Mouse (Mus musculus): ENCODE measurements around the gene Ctu2. TPM values are rescaled to one million over a fixed set of nuclear protein-coding genes. Genes with fewer than 3 reads are reported as not detected.

The Ctu2 gene
- polyA plus RNA-seq, 1 experiment, result 40.5 TPM

DNA sequence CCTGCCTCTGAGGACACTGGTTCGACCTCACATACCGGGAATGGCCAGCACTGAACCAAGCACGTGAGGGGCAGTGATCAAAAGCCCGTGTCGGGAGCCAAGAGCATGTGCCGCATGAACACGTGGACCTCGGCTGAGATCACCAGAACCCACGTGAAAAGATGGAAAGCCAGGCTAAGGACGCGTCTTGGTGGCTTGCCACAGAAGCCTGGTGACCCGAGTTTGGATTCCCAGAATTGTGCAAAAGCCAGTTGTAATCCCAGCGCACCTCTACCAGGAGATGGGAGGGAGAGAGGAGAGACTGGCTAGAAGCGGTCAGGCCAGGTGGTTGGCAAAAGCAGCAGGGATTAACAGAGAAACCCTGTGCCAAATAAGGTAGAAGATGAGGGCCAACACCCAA is 39.8 kb downstream of the Ctu2 start:
- Histone ChIP-seq H3K27me3 (replicated peaks) (no peaks in the 10 kb centered on the region), H3K4me3 (replicated peaks) (no peak overlapping the region), H3K9me3 (no peaks in the 10 kb centered on the region), H3K36me3 (replicated peaks; ENCODE audit: low read length) (peaks cover 65% of the 10 kb centered on the region), H3K4me1 (peaks cover 64% of the 10 kb centered on the region)
- TF ChIP-seq GATA1 (IDR thresholded peaks at IDR 0.05; ENCODE audit: borderline replicate concordance, low read length), result no peak
- TF ChIP-seq FLI1 (IDR thresholded peaks at IDR 0.05; ENCODE audit: low read length), result no peak

DNA sequence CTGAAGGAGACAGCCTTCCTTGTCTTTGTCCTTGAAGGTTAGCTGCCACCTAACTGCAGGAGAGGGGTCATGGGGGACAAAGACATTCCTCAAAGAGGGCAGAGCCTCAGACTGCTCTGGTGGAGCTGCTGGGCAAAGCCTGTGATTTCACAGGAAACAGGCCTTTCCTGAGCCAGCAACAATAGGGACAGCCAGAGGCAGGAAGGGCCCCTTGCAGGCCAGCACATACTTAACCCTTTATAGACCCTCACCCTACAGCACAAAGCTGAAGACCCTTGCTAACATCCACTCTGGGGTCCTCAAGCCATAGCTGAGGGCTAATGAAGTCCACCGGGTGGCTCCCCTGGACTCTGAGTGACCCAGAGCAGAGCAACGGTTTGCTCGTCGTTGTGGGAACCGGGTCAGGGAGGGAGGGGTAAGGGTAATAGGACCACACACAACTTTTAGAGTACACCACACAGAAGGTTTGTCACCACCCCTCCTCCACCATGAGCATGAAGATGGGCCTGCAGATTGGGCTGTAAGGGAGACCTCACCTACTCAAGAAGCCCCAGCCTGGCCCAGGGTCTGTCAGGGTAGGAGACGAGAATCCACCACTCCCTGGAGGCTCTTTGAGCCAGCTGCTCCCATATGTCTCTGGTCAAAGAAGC is 41.7 kb downstream of the Ctu2 start:
- no peaks in the 10 kb centered on the region for H3K27me3 ChIP-seq (replicated peaks)
- no peak for TF ChIP-seq GATA1 (IDR thresholded peaks at IDR 0.05; ENCODE audit: borderline replicate concordance, low read length)
- peaks cover 62% of the 10 kb centered on the region for H3K4me1 ChIP-seq
- peaks cover 46% of the 10 kb centered on the region for H3K36me3 ChIP-seq (replicated peaks; ENCODE audit: low read length)
- peak overlapping the region; percentile 34 for H3K4me3 ChIP-seq (replicated peaks)
- no peaks in the 10 kb centered on the region for H3K9me3 ChIP-seq

DNA sequence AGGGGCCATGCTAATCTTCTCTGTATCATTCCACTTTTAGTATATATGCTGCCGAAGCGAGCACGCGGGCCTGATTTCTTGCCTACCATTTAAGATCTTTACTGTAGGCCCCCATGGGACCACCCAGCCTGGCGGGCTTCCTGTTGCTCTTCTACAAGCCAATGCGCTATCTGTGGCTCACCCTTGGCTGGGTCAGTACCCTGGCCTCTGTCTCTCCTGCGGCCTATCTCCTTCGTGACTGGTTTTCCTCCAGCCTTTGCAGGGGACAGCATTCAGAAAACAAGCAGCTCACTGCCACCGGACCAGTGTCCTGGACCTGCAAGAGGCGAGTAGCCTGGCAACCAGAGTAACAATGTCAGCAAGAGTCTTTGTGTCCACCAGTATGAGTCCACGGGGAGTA is 44.7 kb downstream of the Ctu2 start:
- Histone ChIP-seq H3K4me3 (replicated peaks) (no peak overlapping the region), H3K9me3 (no peaks in the 10 kb centered on the region), H3K36me3 (replicated peaks; ENCODE audit: low read length) (peaks cover 24% of the 10 kb centered on the region), H3K4me1 (peaks cover 79% of the 10 kb centered on the region), H3K27me3 (replicated peaks) (no peaks in the 10 kb centered on the region)
- TF ChIP-seq FLI1 (IDR thresholded peaks at IDR 0.05; ENCODE audit: low read length), result no peak
- TF ChIP-seq GATA1 (IDR thresholded peaks at IDR 0.05; ENCODE audit: borderline replicate concordance, low read length), result no peak

DNA sequence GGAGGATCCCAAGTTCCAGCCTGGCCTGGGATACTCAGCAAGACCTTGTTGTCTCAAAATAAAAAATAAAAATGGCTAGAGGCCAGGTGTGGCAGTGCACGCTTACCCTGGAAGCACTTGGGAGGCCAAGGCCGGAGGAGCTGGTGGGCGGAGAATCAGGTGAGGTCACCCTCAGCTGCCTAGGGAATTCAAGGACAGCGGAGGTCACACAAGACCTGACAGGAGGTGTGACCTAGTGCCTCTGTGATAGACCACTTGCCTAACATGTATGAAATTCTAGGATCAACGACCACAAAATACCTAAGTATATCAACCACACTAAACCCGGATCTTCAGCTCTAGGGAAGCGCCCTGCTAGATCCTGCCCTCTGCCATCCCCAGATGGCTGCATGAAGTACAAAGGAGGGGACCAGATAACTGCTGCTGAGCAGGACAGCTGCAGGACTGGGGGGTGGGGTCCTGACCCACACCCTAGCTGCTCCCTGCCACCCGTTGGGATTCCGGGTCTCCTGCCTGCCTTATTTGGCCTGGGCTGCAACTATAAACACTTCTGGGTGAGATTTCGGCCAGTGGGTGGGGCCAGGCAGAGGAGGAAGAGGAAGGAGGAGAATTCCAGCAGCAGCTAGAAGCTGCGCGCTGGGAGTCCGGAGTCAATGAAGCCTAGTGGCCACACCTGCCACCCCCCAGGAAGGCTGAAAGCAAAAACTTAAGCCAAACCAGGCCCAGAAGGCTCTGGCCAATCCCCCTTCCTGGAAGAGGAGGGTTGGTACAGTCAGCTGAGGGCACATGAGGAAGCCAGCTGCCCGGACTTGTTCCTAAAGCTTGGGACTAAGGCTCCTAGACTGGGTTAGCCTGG is 47.1 kb downstream of the Ctu2 start:
- TF ChIP-seq GATA1 (IDR thresholded peaks at IDR 0.05; ENCODE audit: borderline replicate concordance, low read length) (no peak), FLI1 (IDR thresholded peaks at IDR 0.05; ENCODE audit: low read length) (no peak)
- Histone ChIP-seq H3K36me3 (replicated peaks; ENCODE audit: low read length) (peaks cover 26% of the 10 kb centered on the region), H3K4me3 (replicated peaks) (peak overlapping the region; percentile 72), H3K9me3 (0 out of 2 replicates have a peak, but pooled peaks cover 1% of the 10 kb centered on the region), H3K27me3 (replicated peaks) (no peaks in the 10 kb centered on the region), H3K4me1 (peaks cover 84% of the 10 kb centered on the region)

DNA sequence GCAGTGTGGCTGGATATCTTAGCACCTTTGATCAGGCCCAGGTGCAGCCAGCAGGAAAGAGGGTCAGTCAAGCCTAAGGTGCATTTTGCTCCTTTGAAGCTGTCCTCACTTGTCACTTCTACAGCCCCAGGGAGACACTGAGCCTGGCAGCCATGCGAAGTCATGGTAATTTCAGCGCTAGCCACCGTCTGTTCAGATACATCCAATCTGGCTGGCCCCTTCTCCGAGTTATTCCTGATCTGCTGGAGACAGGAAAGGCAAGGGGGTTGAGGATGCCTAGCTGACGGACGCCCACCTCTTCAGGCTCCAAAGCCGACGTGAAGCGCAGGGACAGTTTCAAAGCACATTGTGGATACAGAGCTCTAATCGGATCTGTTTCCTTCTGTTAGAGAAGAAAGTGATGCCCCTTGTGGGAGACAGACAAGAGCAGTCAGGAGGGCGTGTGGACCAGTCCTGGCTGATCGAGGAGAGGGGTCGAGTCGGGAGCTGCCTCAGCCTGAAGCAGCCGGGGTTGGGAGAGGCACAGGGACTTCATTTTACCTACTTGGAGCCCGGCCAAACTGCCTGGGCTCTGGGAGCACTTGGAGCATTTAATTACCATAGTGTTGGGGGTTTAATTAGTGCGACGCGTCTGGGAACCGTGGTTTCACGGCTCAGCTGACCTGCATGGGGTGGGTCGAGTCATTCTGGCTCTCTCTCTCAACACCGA is 47.9 kb downstream of the Ctu2 start:
- H3K36me3 ChIP-seq (replicated peaks; ENCODE audit: low read length), result peaks cover 23% of the 10 kb centered on the region
- H3K4me3 ChIP-seq (replicated peaks), result peak overlapping the region; percentile 72
- 0 out of 2 replicates have a peak, but pooled peaks cover 4% of the 10 kb centered on the region for H3K9me3 ChIP-seq
- TF ChIP-seq FLI1 (IDR thresholded peaks at IDR 0.05; ENCODE audit: low read length), result no peak
- TF ChIP-seq GATA1 (IDR thresholded peaks at IDR 0.05; ENCODE audit: borderline replicate concordance, low read length), result no peak
- H3K27me3 ChIP-seq (replicated peaks), result no peaks in the 10 kb centered on the region
- H3K4me1 ChIP-seq, result peaks cover 77% of the 10 kb centered on the region

DNA sequence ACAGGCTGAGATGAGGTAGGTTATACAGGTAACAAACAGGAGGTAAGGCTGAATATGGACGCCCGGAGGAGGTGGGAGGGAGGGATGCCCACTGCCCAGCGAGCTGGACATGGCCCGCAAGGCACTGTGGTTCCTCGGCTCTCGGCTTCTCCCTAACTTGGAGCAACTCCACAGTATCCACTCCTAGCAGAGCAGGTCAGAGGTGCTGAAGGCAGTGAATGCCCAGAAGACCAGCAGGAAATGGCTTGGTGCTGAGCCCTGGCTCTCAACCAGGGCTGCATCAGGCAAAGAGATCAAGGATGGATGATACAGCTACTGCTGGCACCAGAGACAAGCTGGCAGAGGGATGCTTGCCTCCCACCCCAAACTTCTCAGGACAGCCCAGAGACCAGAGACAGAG is 48.6 kb downstream of the Ctu2 start:
- 0 out of 2 replicates have a peak, but pooled peaks cover 4% of the 10 kb centered on the region for H3K9me3 ChIP-seq
- H3K27me3 ChIP-seq (replicated peaks), result no peaks in the 10 kb centered on the region
- no peak overlapping the region for H3K4me3 ChIP-seq (replicated peaks)
- peaks cover 70% of the 10 kb centered on the region for H3K4me1 ChIP-seq
- H3K36me3 ChIP-seq (replicated peaks; ENCODE audit: low read length), result peaks cover 27% of the 10 kb centered on the region
- TF ChIP-seq FLI1 (IDR thresholded peaks at IDR 0.05; ENCODE audit: low read length), result no peak
- no peak for TF ChIP-seq GATA1 (IDR thresholded peaks at IDR 0.05; ENCODE audit: borderline replicate concordance, low read length)

DNA sequence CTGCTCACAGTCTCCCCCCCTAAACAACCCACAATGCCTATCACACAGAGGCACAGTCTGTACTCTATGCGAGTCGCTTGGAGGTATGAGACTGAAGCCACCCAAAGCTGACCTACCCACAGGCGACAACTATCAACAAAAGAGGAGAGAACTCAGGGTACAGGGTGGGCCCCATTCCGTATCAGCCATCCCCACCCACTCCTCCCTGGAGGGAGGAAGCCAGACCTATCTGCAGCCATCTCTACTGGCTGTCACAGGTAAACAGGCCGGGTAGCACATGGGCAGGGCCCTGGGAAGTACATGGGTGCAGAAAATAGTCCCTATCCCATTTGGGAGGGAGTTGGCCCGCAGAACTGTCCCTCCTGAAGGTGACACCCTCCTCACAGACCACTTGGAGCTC is 49.1 kb downstream of the Ctu2 start:
- Histone ChIP-seq H3K4me3 (replicated peaks) (no peak overlapping the region), H3K36me3 (replicated peaks; ENCODE audit: low read length) (peaks cover 30% of the 10 kb centered on the region), H3K9me3 (0 out of 2 replicates have a peak, but pooled peaks cover 4% of the 10 kb centered on the region), H3K27me3 (replicated peaks) (no peaks in the 10 kb centered on the region), H3K4me1 (peaks cover 66% of the 10 kb centered on the region)
- TF ChIP-seq FLI1 (IDR thresholded peaks at IDR 0.05; ENCODE audit: low read length) (no peak), GATA1 (IDR thresholded peaks at IDR 0.05; ENCODE audit: borderline replicate concordance, low read length) (no peak)

DNA sequence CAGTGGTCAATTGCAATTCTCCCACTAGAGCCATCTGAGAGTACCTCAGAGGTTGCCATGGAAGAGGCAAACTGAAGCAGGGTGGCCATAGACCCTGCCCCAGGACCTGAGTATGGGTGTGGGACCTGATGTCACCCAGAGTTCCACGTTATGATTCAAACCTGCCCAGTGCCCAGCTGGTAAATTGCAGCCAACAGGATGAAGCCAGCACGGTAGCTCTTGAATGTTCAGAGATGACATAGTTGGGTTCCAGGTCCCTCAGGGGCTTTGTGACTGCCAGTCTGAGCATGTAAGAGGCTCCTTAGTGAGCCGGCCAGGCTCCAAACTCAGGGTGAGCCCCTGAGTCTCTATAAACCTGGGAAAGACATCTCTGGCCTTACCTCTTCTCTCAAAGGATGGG is 50.1 kb downstream of the Ctu2 start:
- Histone ChIP-seq H3K4me3 (replicated peaks) (no peak overlapping the region), H3K4me1 (peaks cover 65% of the 10 kb centered on the region), H3K9me3 (0 out of 2 replicates have a peak, but pooled peaks cover 4% of the 10 kb centered on the region), H3K36me3 (replicated peaks; ENCODE audit: low read length) (peaks cover 30% of the 10 kb centered on the region), H3K27me3 (replicated peaks) (no peaks in the 10 kb centered on the region)
- TF ChIP-seq GATA1 (IDR thresholded peaks at IDR 0.05; ENCODE audit: borderline replicate concordance, low read length) (no peak), FLI1 (IDR thresholded peaks at IDR 0.05; ENCODE audit: low read length) (no peak)

DNA sequence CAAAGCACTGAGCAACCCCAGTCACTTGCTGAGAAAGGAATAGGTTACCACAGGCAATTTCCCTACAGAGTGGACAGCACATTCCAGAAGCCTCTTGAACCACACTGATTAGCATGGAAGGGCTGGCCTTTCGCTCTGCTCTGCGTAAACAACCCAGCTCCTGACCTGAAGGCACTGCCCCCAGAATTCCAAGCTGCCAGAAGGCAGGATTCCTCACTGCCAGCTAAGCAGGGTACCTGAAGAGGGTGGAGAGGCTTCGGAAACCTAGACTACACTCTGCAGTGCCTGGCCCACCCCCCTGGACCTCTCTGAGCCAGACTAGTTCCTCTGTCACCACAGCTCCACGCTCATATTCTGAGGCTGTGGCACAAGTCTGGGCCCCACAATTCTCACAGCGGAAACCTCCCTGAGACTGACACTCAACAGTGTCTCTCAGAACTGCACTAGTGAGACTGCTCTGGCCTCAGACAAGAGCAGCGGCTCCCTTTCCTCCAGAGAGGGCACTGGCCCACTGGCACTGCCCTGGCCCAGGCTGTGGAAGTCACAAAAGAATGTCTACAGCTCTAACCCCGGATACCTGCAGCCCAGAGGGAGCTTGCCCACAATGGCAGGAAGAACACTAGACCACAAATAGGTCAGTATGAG is 50.7 kb downstream of the Ctu2 start:
- TF ChIP-seq GATA1 (IDR thresholded peaks at IDR 0.05; ENCODE audit: borderline replicate concordance, low read length) (no peak), FLI1 (IDR thresholded peaks at IDR 0.05; ENCODE audit: low read length) (no peak)
- Histone ChIP-seq H3K36me3 (replicated peaks; ENCODE audit: low read length) (peaks cover 34% of the 10 kb centered on the region), H3K27me3 (replicated peaks) (no peaks in the 10 kb centered on the region), H3K4me1 (peaks cover 71% of the 10 kb centered on the region), H3K9me3 (0 out of 2 replicates have a peak, but pooled peaks cover 4% of the 10 kb centered on the region), H3K4me3 (replicated peaks) (no peak overlapping the region)

Data from megakaryocyte, embryonic 14.5 days (primary cell).